ENCODE assay signal across 11 mouse cellular contexts in the genomic region with DNA sequence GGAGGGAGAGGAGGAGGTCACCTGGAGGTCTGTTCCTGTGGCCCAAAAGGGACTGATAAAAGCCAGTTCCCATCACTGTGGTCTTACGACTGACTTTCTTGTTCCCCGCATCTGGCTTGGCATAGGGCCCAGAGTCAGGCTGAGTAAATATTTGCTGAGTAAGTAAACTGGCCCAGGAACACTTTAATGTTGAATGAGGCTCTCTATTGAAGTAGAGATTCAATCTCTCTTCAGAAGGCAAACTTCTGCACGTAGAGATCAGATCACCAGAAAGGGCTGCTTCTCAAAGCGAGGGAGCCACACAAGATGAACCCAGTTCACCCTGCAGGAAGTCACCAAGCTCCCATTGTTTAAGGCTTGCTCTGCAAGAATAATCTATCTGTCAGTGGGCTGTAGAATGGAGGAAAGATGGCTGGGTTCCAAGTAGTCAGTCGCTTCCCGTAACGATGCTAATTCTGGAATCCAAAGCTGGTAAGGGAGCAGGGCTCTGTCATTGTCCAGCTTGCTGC.
DNase-seq lines count a peak whose midpoint lies in the region; ATAC-seq and TF ChIP-seq lines count a peak whose summit lies in the region.
"Had no signal": no experiment of that assay in that cellular context is flagged by ENCODE, and none has a peak within 500 bp of the region (broad histone marks: within the 10 kb centered on the region; RNA-seq: fewer than 3 reads in every experiment).

No protein-coding gene starts in this region.

- no peaks in the 10 kb centered on the region for H3K27me3 ChIP-seq in kidney, adult 2 months (replicated peaks; ENCODE audit: control insufficient read depth, insufficient read depth, low read length)
- H3K27me3 ChIP-seq in heart, embryonic 16.5 days (ENCODE audit: control insufficient read depth, insufficient read depth, low read length), result no peaks in the 10 kb centered on the region
- no peaks in the 10 kb centered on the region for H3K27me3 ChIP-seq in lung, postnatal 0 days (replicated peaks; ENCODE audit: insufficient read depth, low read length)
- H3K27me3 ChIP-seq: liver, embryonic 13.5 days had no signal

- 9% methylated on average over 7 of the region's 7 CpGs for WGBS in kidney, adult 2 months
- 15% methylated on average over 7 of the region's 7 CpGs for WGBS in heart, embryonic 16.5 days
- under 1% methylated on average over 7 of the region's 7 CpGs for WGBS in lung, postnatal 0 days

- peak overlapping the region; percentile 30 for H3K4me2 ChIP-seq in heart, embryonic 16.5 days (ENCODE audit: low read depth, low read length)
- H3K4me2 ChIP-seq in lung, postnatal 0 days (replicated peaks; ENCODE audit: low read depth, low read length), result peak overlapping the region; percentile 6; the same call in 1 of the 2 replicates
- H3K4me2 ChIP-seq: liver, embryonic 13.5 days had no signal

- H3K4me1 ChIP-seq in kidney, adult 2 months (ENCODE audit: control insufficient read depth, insufficient read depth, low read length), result no peaks in the 10 kb centered on the region
- peaks cover 24% of the 10 kb centered on the region for H3K4me1 ChIP-seq in heart, embryonic 16.5 days (ENCODE audit: control insufficient read depth, insufficient read depth, low read length)
- H3K4me1 ChIP-seq in lung, postnatal 0 days (ENCODE audit: insufficient read depth, low read depth, low read length), result peaks cover 26% of the 10 kb centered on the region; the same call in 1 of the 2 replicates

- TF ChIP-seq EP300 in lung, postnatal 0 days (IDR thresholded peaks at IDR 0.05), result no peak

- H3K9ac ChIP-seq in heart, embryonic 16.5 days (ENCODE audit: low read length), result no peak overlapping the region
- H3K9ac ChIP-seq in lung, postnatal 0 days (replicated peaks; ENCODE audit: low read depth), result no peak overlapping the region
- H3K9ac ChIP-seq: liver, embryonic 13.5 days had no signal

- H3K9me3 ChIP-seq in heart, embryonic 16.5 days (replicated peaks; ENCODE audit: control insufficient read depth, low read length), result no peaks in the 10 kb centered on the region
- H3K9me3 ChIP-seq in lung, postnatal 0 days (ENCODE audit: low read length), result no peaks in the 10 kb centered on the region
- H3K9me3 ChIP-seq: liver, embryonic 13.5 days had no signal

- TF ChIP-seq CTCF in kidney, adult 2 months (conservative IDR thresholded peaks at IDR 0.05; ENCODE audit: insufficient read depth, insufficient read length, low read depth, low read length), result no peak
- no peak for TF ChIP-seq CTCF in lung, postnatal 0 days (IDR thresholded peaks at IDR 0.05)

- H3K27ac ChIP-seq in kidney, adult 2 months (ENCODE audit: insufficient read depth, low read depth, low read length), result no peak overlapping the region
- H3K27ac ChIP-seq in heart, embryonic 16.5 days (ENCODE audit: low read length), result peak overlapping the region; percentile 42
- H3K27ac ChIP-seq in lung, postnatal 0 days (ENCODE audit: low read length), result no peak overlapping the region
- H3K27ac ChIP-seq: liver, embryonic 13.5 days had no signal

- DNase-seq in kidney, adult 2 months, result peak; percentile 11
- DNase-seq in kidney, adult 9 months, result no peak
- DNase-seq in MN1 (ENCODE audit: low spot score), result peak; percentile 64
- DNase-seq in lung, postnatal 0 days (ENCODE audit: low spot score), result peak; percentile 66
- DNase-seq in embryo, embryonic 9.5 days (ENCODE audit: extremely low spot score), result no peak
- no peak for DNase-seq in cerebellum, adult 18-20 months
- DNase-seq: adrenal gland, adult 2 months; cerebellum, postnatal 10 days; liver, embryonic 13.5 days had no signal

- H3K4me3 ChIP-seq in kidney, adult 2 months (ENCODE audit: insufficient read depth, low read depth, low read length), result no peak overlapping the region
- H3K4me3 ChIP-seq in heart, embryonic 16.5 days (ENCODE audit: low read length), result no peak overlapping the region
- no peak overlapping the region for H3K4me3 ChIP-seq in lung, postnatal 0 days (ENCODE audit: low read depth, low read length)
- H3K4me3 ChIP-seq: liver, embryonic 13.5 days had no signal

- peak; percentile 63 for ATAC-seq in heart, embryonic 16.5 days (replicated peaks; ENCODE audit: extremely low read depth, insufficient read depth, low FRiP score)
- peak; percentile 47 for ATAC-seq in lung, postnatal 0 days
- no peak for ATAC-seq in monocyte, adult 5-6 weeks (replicated peaks; ENCODE audit: insufficient number of reproducible peaks, low FRiP score, low TSS enrichment, poor library complexity, severe bottlenecking)

- TF ChIP-seq POLR2A in kidney, adult 2 months (IDR thresholded peaks at IDR 0.05; ENCODE audit: low read depth, low read length), result no peak

- no peaks in the 10 kb centered on the region for H3K36me3 ChIP-seq in kidney, adult 2 months (ENCODE audit: control insufficient read depth, insufficient read depth, low read length)
- no peaks in the 10 kb centered on the region for H3K36me3 ChIP-seq in heart, embryonic 16.5 days (ENCODE audit: control insufficient read depth, insufficient read depth)
- no peaks in the 10 kb centered on the region for H3K36me3 ChIP-seq in lung, postnatal 0 days (ENCODE audit: insufficient read depth, low read length)
- H3K36me3 ChIP-seq: liver, embryonic 13.5 days had no signal

Comparison
In these comparisons a context has a peak if more than half of its experiments do, and no peak if none do; other contexts are left out.
1. DNase-seq: peak in kidney, adult 2 months (single experiment), MN1 (single experiment) and lung, postnatal 0 days (single experiment); none in kidney, adult 9 months (single experiment), embryo, embryonic 9.5 days (single experiment) and cerebellum, adult 18-20 months (0 of 2).